Mouse (Mus musculus) adrenal gland, postnatal 0 days (tissue): Measurements from ENCODE around the gene Cldn7. TPM values are rescaled to one million over a fixed set of nuclear protein-coding genes. Genes with fewer than 3 reads are reported as not detected.

Source experiments
- microRNA-seq: library from miRNA; unstranded; fragments of <30 nt; microRNA quantifications from one replicate; pipeline ENCODE4, GENCODE M21; 2016; ENCODE audit warnings: borderline replicate concordance; ENCODE audit not compliant: insufficient number of aligned reads
- polyA plus RNA-seq: library from polyadenylated mRNA; unstranded; fragments of >200 nt; fragmentation: Nextera tagmentation; extraction: Ambion mirVana; gene quantifications from 2 replicates; pipeline ENCODE4 v1.2.1, GENCODE M21; 2015

The Cldn7 gene
- polyA plus RNA-seq: 4.0 and 8.7 TPM in 2 replicates

GRCm38 (mm10) chr11:69964650-69965270 lies at the start of gene Cldn7:
TSS of gene Cldn7 (plus strand) at chr11:69964779.

GRCm38 (mm10) chr11:69921114-69922011 lies 43.2 kb upstream of the Cldn7 start, which contains the start of gene Eif5a:
TSS of gene Eif5a (minus strand) at chr11:69921958.

GRCm38 (mm10) chr11:69935137-69935879 lies 29.3 kb upstream of the Cldn7 start, which contains the start of gene Ybx2:
TSS of gene Ybx2 (plus strand) at chr11:69935796.

GRCm38 (mm10) chr11:69948066-69948762 lies 16.4 kb upstream of the Cldn7 start, which contains the start of gene Slc2a4:
TSS of gene Slc2a4 (minus strand) at chr11:69948188.

GRCm38 (mm10) chr11:69981141-69981762 lies 16.7 kb downstream of the Cldn7 start, which contains the start of gene Ctdnep1:
TSS of gene Ctdnep1 (plus strand) at chr11:69981156.

GRCm38 (mm10) chr11:69982225-69982624 lies 17.6 kb downstream of the Cldn7 start, which contains the start of gene Elp5:
TSS of gene Elp5 (minus strand) at chr11:69982517.

GRCm38 (mm10) chr11:69990850-69991691 lies 26.5 kb downstream of the Cldn7 start, which contains the start of gene Gabarap:
TSS of gene Gabarap (plus strand) at chr11:69991143.

GRCm38 (mm10) chr11:69995391-69995960 lies 30.9 kb downstream of the Cldn7 start, which contains the start of gene Phf23:
TSS of gene Phf23 (plus strand) at chr11:69995777.

GRCm38 (mm10) chr11:70000396-70000898 lies 35.9 kb downstream of the Cldn7 start, which contains the start of gene Dvl2:
TSS of gene Dvl2 (plus strand) at chr11:70000595.

GRCm38 (mm10) chr11:70014880-70015558 lies 50.4 kb downstream of the Cldn7 start, which contains the start of gene Acadvl:
TSS of gene Acadvl (minus strand) at chr11:70015411.

GRCm38 (mm10) chr11:70016669-70017068 lies 52.1 kb downstream of the Cldn7 start, which contains the start of gene Dlg4:
TSS of gene Dlg4 (plus strand) at chr11:70016942.

Small RNA genes within 50 kb of the gene (microRNA-seq; reads per million reads assigned to microRNA genes)
- gene Gm44349 (not detected), gene Mir324 (1,819 reads per million, percentile 82 among the genes with 10 or more reads in this experiment)

Other genes starting within 250 kb of the Cldn7 start
- gene Polr2a, start 206.1 kb upstream of the Cldn7 start, polyA plus RNA-seq: 18.7 and 21.8 TPM in 2 replicates
- 0.22 TPM in 1 of 2 replicates, not detected in the other for gene Slc35g3, start 202.8 kb upstream of the Cldn7 start, polyA plus RNA-seq
- 3.7 and 4.4 TPM in 2 replicates for gene Zbtb4, start 198.9 kb upstream of the Cldn7 start, polyA plus RNA-seq
- gene Chrnb1, start 168.8 kb upstream of the Cldn7 start, polyA plus RNA-seq: 1.9 and 2.8 TPM in 2 replicates
- gene Fgf11, start 162.9 kb upstream of the Cldn7 start, polyA plus RNA-seq: 0.91 and 0.92 TPM in 2 replicates
- gene Tmem102, start 159.2 kb upstream of the Cldn7 start, polyA plus RNA-seq: 1.4 and 1.8 TPM in 2 replicates
- not detected in 2 replicates for gene Gm39566, start 149.5 kb upstream of the Cldn7 start, polyA plus RNA-seq
- gene Spem2, start 146.3 kb upstream of the Cldn7 start, polyA plus RNA-seq: not detected in 2 replicates
- gene Spem1, start 142.6 kb upstream of the Cldn7 start, polyA plus RNA-seq: not detected in 2 replicates
- gene Nlgn2, start 127.0 kb upstream of the Cldn7 start, polyA plus RNA-seq: 3.1 and 4.3 TPM in 2 replicates
- gene Tmem256, start 126.3 kb upstream of the Cldn7 start, polyA plus RNA-seq: 479 and 845 TPM in 2 replicates
- 74.4 and 74.8 TPM in 2 replicates for gene Plscr3, start 118.4 kb upstream of the Cldn7 start, polyA plus RNA-seq
- 0.19 and 0.47 TPM in 2 replicates for gene Tnk1, start 106.0 kb upstream of the Cldn7 start, polyA plus RNA-seq
- gene Tmem95, start 86.8 kb upstream of the Cldn7 start, polyA plus RNA-seq: not detected in 2 replicates
- 4.1 and 5.2 TPM in 2 replicates for gene Kctd11, start 83.4 kb upstream of the Cldn7 start, polyA plus RNA-seq
- gene Acap1, start 69.2 kb upstream of the Cldn7 start, polyA plus RNA-seq: 0.73 and 0.76 TPM in 2 replicates
- 4.3 TPM in 2 replicates for gene 2810408A11Rik, start 63.8 kb upstream of the Cldn7 start, polyA plus RNA-seq
- gene Neurl4, start 63.7 kb upstream of the Cldn7 start, polyA plus RNA-seq: 3.7 and 4.1 TPM in 2 replicates
- 48.8 and 63.0 TPM in 2 replicates for gene Gps2, start 50.9 kb upstream of the Cldn7 start, polyA plus RNA-seq
- gene Eif5a, start 42.8 kb upstream of the Cldn7 start, polyA plus RNA-seq: 749 and 924 TPM in 2 replicates
- gene Ybx2, start 29.0 kb upstream of the Cldn7 start, polyA plus RNA-seq: 0.27 and 0.40 TPM in 2 replicates
- 5.2 and 7.1 TPM in 2 replicates for gene Slc2a4, start 16.6 kb upstream of the Cldn7 start, polyA plus RNA-seq
- gene Ctdnep1, start 16.4 kb downstream of the Cldn7 start, polyA plus RNA-seq: 17.2 and 21.6 TPM in 2 replicates
- gene Elp5, start 17.7 kb downstream of the Cldn7 start, polyA plus RNA-seq: 104 and 109 TPM in 2 replicates
- gene Gabarap, start 26.4 kb downstream of the Cldn7 start, polyA plus RNA-seq: 665 and 705 TPM in 2 replicates
- 39.5 and 47.3 TPM in 2 replicates for gene Phf23, start 31.0 kb downstream of the Cldn7 start, polyA plus RNA-seq
- 14.5 and 17.4 TPM in 2 replicates for gene Dvl2, start 35.8 kb downstream of the Cldn7 start, polyA plus RNA-seq
- 103 and 150 TPM in 2 replicates for gene Acadvl, start 50.6 kb downstream of the Cldn7 start, polyA plus RNA-seq
- 5.0 and 5.4 TPM in 2 replicates for gene Dlg4, start 52.2 kb downstream of the Cldn7 start, polyA plus RNA-seq
- 10.5 and 12.1 TPM in 2 replicates for gene Asgr1, start 89.3 kb downstream of the Cldn7 start, polyA plus RNA-seq
- 1.3 TPM in 2 replicates for gene Asgr2, start 127.9 kb downstream of the Cldn7 start, polyA plus RNA-seq
- gene Mgl2, start 165.6 kb downstream of the Cldn7 start, polyA plus RNA-seq: 0.61 and 0.99 TPM in 2 replicates
- gene Clec10a, start 191.4 kb downstream of the Cldn7 start, polyA plus RNA-seq: 1.9 and 2.6 TPM in 2 replicates
- 0.61 and 0.86 TPM in 2 replicates for gene Slc16a11, start 248.0 kb downstream of the Cldn7 start, polyA plus RNA-seq